Mouse (Mus musculus): ENCODE data around the gene Slc4a1ap.
"Not testable (repeated sequence)": the region's sequence is repeated elsewhere in the genome, so short reads cannot be mapped to it uniquely, and the experiment has no call there.

Slc4a1ap gene

DNA sequence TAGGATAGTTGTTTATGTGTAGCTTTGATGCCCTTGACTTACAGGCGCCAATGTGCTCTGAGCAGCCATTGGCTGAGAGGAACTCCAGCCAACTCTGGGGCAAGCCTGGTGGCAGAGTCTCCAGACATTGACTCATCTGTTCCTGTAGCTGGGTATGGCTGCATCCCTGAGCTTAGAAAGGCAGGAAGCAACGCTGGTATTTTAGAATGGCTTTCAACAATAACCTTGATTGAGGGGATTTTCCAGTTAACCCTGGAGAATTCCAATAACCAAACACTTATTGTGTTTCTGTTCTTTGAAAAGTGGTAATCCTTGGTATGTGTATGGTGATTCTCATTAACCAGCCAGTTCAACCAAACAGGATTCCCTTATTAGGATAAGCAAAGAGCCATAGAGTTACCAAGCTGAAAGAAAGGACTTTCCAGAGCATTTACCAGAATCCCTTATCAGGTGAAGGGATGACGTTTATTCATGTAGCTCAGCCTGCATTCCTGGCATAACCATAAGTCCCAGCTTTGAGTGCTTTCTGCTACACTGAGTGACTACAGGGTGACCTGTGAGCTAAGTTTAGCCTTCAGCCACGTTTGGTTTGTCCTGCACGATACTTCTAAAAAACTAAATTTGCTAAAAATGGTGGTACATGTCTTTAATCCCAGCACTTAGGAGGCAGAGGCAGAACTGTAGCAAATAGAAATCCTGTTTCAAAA lies 41.3 kb downstream of the Slc4a1ap start:
- no peak for DNase-seq

DNA sequence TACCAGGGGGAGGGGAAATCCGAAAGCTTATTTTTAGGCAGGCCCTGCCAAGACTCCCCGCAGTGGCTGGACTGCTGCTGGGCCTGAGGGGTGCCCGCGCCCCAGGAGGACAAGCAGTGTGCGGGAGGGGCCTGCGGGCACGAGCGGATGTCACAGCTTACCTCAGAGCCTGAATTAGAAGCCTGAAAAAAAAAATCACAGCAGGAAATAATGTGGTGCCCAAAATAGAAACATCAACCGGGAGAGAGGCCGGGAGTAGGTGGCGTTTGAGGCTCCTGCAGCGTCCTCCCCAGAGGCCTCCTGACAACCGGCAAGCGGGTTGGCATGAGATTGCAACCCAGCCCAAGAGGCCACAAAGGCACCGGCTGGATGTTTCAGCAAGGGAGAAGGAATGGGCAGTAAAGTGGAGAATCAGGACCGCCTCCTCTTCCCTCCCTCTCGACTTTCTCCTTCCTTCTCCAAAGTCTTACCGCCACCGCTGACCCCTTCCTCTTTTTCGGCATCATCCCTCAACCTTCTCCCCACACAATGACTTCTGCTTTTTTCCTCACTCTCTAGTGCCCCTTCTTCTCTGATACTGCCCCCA lies 44.3 kb downstream of the Slc4a1ap start:
- peak; percentile 51 for DNase-seq

DNA sequence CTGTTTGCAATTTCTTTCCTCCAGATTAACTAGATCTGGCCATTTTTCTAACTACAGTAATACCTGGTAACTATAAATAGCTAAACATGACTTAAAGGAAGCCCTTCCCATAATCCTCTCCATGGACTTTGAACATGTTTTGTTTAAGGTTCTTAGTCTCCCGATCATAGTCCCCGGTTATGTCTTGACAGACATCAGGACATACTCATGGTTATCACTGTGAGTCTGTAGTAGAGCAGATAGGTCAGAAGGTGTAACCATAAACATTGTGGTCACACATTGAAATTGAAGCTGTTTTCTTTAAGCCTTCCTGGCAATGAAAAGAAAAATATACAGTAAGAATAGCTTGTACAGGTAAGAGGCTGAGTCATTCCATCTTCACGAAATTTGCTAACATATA lies 46.9 kb downstream of the Slc4a1ap start:
- DNase-seq, result no peak

DNA sequence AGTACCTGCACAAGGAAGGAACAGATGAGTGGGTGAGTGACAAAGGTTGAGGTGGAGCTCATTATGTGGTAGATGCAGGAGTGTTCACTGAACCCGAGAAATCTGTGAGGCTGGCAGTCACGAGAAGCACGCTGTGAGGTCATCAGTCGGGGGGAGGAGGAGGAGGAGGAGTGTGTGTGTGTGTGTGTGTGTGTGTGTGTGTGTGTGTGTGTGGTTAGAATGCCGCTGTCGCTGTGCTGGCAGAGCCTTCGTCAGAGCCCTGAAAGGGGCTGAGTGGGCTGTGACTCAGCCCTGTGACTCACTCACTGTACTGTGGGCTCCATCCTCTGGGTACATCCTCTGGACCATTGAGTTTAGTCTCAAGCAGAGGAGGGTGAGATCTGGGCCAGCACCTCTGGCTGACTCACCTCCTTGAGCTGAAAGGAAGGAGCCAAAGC lies 49.8 kb downstream of the Slc4a1ap start:
- DNase-seq, result no peak

DNA sequence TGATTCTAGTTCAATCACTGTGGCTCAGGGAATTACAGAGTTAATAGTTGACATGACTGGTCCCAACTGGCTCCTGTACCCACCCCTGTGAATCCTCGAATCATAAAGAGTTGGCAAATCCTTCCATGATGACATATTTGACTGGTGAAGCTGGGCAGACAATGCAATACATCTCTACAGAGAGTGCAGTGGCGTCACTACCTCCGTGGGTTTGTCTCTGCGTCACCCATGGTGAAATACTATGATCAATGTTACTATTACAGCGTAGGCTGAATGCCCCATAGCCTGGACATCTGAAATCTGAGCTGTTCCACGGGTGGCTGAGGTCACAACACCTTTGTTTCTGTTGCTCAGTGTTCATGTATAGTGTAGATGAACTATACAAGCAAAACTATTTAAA lies 54.5 kb downstream of the Slc4a1ap start:
- no peak for DNase-seq

DNA sequence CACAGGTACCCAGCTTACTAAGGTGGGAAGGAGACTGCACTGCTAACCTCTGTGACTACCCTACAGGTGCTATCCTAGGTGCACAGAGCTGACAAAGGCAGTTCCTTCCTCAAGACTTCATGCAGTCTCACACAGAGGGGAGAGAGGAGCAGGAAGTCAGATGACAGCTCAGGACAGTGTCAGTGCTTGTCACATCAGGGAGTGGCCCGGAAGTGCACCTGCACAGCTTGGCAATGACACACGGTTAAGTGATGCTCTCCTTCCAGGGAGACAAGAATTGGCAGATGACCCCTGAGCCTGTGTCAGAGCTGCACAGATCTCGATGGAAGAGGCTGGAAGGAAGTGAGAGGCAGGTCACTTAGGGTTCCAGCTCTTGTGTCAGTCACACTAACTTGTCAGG lies 55.1 kb downstream of the Slc4a1ap start:
- DNase-seq, result no peak

DNA sequence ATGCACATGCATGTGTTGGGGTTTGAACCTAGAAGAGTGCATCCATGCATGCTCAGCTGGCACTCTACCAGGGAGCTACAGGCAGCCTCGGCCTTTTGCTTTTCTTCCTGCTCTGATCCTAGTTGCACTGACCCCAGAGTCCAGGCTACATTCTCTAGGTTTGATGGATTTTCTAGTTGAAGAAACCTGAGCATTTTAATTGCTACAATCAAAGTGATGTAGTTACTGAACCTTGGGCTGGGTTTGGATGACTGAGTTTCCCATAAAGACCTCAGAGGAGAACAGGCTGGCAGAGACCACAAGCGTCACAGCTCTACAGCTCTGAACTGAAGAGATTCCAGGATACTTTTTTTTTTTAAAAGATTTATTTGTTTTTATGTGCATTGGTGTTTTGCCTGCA lies 56.5 kb downstream of the Slc4a1ap start:
- no peak for DNase-seq

DNA sequence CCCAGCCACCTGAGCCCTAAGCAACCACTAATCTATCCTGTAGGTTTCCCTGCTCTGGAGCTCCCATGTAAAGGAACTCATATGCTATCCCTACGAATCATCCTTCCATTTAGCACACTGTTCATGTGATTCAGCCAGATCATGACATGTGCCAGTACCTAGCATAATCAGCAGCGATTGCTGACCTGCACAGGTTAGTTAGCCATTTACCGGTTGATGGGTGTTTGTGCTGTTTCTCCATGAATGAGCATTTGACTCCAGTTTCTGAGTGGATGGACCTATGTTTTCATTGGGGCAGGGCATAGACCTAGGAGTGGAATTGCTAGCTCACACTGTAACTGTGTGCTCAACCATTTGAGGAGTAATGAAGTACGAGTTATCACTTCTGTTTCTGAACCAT lies 58.7 kb downstream of the Slc4a1ap start:
- DNase-seq, result no peak

DNA sequence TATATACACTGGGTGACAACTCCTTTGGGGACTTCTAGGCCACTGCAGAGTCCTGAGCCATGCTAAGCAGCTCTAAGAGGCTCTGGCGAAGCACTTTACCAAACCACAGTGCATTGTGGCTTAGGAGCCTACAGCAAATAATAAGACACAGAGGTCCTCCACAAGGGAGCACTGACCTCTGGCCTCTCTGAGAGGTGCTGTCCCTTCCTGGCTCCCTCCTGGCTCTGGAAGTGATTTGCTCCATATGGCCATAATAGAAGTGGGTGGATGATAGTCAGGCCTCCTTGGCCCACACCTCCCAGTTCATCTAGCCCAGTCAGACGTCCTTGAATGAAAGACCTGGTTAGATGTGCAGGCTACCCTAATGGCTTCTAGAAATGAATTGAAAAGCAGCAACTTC lies 61.2 kb downstream of the Slc4a1ap start:
- DNase-seq, result no peak

DNA sequence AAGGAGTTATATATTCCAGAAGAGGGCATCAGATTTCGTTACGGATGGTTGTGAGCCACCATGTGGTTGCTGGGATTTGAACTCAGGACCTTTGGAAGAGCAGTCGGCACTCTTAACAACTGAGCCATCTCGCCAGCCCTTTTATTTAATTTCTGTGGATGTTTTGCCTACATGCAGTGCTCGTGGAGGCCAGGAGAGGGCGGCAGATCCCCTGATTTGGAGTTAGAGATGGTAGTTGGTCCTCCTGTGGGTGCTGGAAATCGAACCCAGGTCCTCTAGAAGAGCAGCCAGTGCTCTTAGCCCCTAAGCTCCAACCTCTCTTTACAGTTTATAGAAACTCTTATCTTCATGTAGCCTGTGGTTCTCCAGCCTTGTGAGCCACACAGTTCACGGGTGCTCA lies 61.9 kb downstream of the Slc4a1ap start:
- not testable (repeated sequence) for DNase-seq

DNA sequence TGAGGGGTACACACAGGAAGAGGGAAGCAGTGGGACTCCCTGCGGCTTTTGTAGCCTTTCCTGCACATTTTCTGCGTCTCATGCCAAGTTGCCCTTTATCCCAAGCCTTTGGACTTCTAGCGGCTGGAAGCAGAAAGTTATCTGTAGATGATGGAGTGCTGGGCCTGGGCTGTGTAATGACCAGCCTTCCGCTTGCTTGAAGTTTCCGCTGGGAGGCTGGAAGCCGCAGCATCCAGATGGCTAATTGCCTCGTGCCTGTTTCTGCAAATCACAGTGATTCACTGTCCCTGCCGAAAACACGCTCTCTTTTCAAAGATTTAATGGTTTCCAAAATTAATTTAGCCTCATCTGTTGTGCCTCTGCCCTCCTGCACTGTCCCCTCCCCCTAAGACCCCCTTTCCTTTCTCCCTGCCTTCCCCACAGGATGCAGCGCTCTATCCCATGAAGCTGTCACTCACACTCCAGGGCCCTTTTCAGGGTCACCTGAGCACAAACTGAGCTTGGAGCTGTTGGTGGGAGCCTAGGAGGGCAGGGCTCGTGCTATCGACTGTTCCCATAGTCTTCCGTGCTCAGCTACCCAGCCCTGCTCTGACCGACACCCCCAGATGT lies 63.0 kb downstream of the Slc4a1ap start:
- no peak for DNase-seq

DNA sequence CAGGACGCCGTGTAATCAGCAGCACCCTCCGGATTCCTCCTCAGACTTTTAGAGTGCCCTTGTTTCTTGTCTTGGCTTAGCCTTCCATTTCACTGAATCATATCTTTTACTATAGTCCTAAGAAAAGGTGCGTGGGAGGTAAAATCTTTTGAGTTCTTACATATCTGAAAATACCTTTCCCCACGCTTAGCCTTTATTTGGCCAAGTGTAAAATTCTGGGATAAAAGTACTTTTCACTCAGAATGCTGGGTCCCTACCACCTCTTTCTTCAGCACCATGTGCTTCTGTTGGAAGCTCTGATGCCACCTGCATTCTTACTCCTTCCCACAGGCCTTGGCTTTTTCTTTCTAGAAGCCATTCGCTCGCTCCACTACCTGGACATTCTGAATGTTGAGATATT lies 64.3 kb downstream of the Slc4a1ap start:
- no peak for DNase-seq

DNA sequence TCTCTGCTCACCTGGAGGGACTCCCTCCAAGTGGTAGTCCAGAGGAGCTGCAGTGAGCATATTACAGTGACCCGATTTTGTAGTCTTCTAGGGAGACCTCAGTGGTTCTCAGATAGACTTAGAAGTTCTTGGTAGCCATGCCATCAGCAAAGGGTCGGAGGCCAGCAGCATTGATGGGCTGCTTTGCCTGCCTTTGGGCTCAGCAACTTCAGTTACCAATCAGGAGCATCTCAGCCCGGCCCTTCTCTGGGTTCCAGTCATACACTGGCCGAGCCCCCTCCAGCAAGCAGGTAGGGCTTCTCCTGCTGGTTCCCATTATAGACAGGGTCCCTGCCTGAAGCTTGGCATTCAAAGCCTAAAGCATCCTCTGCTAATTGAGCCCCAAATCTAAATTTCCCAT lies 69.1 kb downstream of the Slc4a1ap start:
- DNase-seq, result no peak

DNA sequence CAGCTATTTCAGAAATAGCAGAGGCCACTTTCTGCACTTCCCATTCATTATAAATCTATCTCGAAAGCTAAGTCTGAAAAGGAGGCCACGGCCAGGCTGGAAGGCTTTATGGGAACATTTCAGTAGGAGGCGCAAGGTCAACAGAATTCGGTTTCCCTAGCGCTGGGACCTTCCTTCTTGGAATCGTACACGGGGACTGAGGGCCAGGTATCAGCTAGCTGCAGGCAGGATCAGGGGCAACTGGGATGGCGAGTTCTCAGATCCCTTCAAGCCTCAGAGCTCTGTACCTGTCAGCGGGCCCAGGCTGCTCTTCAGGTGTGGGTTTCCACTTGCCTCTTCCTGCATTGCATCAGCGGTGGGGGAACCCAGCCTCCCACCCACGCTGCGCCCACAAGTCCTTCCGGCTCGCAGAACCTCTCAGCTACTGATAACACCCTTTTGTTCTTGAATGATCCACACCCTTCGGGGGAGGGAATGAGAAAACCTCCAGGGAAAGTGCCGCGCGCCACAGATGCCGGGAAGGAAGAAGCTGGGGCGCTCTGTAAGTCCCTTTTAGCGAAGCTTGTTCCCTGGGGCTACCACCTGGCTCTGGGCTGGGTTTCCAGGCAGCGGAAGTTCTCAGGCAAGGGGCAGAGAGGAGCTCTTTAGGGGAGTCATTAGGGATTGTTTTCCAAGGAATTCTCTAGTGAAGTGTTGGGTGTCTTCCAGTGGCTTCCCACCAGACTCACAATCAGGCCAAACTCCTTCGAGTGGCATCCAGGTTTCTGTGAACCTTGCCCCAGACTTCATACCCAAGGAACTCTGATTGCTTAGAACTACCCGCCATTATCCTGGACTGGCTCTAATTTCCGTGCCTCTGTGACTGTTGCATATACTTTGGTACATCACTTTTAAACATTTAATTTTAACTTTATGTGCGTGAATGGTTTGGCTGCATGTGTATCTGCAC lies 70.0 kb downstream of the Slc4a1ap start, which contains the start of gene Mrpl33:
Gene Mrpl33 (plus strand): TSS at position 455 of the 949 bp plus-strand sequence.
- DNase-seq, result peak; percentile 56

DNA sequence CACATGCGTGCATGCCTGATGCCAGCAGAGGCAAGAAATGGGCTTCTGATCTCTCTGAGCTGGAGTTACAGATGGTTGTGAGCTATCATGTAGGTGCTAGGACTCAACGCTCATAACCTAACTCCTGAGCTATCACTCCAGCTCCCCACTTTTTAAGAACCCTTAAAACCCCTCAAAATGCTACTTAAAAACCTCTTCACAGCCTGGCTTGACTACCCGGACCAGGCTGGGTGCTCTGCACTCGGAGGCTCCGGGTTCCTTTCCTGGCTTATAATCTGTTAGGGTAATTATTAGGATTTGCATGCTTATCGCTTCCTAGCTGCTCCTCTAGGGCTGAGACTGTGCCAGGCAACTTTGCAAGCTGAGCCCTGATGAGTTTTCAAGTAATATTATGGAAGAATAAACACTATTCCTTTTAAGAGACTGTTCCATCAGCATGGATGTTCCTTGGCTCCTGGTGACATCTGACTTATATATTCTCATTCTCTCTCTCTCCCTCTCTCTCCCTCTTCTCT lies 70.7 kb downstream of the Slc4a1ap start:
- no peak for DNase-seq

DNA sequence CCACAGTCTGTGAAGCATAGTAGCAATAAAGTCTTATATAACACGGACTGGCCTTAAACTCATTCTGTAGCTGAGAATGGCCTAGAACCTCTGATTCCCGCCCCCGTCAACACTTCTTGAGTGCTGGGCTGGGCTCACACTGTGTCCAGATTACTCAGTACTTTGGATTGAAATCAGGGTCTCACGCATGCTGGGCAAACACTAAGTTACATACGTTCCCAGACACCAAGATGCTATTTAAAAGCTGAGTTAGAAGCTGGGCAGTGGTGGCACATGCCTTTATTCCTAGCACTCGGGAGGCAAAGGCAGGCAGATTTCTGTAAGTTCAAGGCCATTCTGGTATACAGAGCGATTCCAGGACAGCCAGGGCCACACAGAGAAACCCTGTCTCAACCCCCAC lies 71.3 kb downstream of the Slc4a1ap start:
- no peak for DNase-seq

DNA sequence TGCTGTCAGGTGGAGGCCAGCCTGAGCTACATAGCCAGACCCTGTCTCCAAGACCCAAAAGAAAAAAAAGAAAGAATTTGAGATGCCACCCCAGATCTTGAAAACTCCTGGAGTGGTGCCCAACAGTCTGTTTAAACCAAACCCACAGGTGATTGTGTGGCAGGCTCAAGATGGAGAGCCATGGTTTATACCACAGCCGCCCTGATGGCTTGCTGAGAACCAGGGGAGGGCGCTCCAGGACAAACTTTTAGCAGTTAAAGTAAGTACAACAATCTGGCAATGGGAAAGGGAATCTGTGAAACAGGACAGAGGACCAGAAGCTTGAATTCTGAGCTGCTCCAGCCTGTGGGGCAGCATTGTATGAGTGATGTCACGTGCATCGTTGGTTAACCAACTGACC lies 71.8 kb downstream of the Slc4a1ap start:
- DNase-seq, result peak; percentile 21

DNA sequence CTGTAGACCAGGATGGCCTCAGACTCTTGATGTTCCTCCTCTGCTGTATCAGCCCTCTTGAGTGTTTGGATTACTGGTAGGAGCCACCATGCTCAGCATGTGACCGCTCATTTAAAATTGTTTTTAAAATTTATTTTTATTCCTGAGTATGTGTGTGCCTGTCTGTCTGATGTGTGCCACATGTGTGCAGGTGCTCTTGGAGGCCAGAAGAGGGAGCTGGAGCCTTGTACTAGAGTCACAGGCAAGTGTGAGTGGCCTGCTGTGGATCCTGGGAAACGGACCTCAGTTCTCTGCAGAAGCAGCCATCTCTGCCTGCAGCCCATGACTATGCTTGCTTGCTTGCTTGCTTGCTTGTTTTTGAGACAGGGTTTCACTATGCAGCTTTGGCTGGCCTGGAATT lies 72.4 kb downstream of the Slc4a1ap start:
- DNase-seq, result no peak

DNA sequence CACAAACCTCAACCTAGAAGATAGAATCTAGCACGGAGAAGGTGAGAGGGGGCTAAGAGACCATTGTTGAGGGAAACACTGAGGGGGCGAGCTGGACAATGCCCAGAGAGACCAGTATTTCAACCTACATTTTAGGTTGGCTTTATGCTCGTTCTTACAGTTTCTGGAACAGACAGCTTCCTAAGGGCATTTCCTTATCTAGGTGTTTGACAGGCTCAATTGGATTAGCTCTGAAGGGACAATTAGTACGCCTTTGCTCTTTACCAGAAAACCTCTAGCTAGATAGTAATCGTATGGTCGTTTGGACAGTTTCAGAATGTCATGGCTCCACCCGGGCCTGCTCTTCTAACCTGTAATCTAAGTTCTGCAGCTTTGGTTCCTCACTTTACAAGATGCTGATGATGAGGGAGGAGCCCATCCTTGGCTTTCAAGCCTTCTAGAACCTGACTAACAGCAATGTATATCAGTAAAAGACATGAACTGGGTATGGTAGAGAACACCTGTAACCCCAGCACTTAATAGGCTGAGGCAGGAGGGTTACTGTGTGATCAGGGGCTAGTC lies 74.4 kb downstream of the Slc4a1ap start:
- no peak for DNase-seq

DNA sequence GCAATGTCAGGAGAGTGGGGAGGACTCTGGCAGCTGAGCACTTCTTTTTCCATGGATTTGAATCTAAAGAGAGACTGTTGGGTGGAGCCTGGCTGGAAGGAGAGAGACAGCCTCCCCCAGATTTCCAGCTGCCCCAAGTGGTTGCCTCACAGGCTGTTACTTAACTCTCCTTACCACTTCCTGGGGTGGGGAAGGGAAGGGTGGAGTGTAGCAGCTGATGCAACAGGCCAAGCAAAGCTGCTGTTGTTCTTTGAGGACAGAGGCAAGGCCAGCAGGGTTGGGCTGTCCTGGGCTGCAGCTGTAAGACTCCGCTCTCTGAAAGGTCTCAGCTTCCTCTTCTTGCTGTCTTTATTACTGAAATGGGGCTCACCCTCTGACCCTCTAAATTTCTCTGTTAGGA lies 75.6 kb downstream of the Slc4a1ap start:
- no peak for DNase-seq

DNA sequence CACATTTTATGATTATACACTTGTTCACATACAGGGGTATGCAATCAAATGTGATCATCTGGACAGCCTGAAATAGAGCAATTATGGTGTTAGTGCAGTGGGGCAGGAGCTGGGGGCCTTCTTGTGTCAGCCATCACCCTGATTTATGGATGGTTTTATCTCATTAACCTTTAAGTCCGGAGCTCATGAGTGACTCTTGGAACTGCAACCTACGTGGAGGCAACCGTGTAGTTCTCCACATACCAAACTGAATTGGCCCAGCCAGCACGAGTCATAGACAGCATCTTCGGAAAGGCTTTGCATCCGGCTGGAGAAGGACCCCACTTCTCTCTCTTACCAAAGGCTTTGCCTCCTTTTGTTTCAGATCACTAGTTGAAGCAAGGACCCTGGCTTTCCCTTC lies 77.0 kb downstream of the Slc4a1ap start:
- no peak for DNase-seq

DNA sequence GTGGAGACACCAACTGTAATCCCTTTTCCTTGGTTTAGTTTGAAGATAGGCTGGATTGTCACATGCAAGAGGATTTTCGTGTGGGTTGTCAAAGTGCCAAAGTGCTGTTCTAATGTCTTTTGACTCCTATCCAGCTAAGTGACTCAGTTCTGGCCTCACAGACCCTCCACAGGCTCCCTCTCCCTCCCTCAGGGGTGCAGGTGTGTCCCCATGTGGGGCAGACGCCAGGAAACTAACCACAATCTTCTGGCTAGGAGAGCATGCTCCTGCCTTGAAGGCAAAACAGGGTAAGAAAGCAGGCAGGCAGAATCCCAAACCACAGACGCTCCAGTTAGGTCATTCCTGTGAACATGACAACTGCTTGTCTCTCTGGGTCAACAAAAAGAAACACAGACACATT lies 79.4 kb downstream of the Slc4a1ap start:
- DNase-seq, result no peak

All from cerebellum, adult 9-10 months (tissue).